Mouse (Mus musculus) adrenal gland, postnatal 10 days (tissue): ENCODE data around the gene Uba52. TPM values are rescaled to one million over a fixed set of nuclear protein-coding genes. Genes with fewer than 3 reads are reported as not detected.

Experiments used
- DNase-seq: peaks from one replicate; pipeline ENCODE4 v3.0.0; 2021; ENCODE audit warnings: mixed read lengths
- total RNA-seq, 2 experiments: library from RNA; stranded (reverse); gene quantifications; 2 replicates each; pipeline ENCODE4 v1.2.3; 2021

Uba52 gene
- total RNA-seq, 2 experiments from 2014 or later, result 1,751 to 1,916 TPM

DNA sequence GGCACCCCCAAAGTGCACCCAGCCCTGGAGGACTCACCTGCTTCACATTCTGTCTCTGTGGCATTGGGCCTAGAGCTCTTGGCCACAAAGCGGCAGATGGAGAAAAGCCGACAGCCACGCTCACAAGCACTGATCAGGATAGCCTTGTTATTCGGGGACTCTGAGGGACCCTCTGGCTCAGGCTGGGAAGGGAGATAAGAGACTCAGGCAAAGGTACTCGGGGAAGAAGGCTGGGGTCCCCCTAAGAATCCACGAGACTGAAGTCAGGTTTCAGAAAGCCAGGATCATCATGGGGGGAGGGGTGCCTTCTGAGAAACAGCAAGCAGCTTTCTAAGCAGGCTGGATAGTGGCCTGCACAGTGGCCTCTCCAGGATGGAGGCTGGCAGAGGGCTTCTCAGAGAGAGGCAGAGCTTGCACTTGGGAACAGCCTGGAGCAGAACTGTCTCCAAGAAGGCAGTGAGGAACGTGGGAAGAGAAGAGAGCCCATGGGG is 24.4 kb downstream of the Uba52 start:
- no peak for DNase-seq

DNA sequence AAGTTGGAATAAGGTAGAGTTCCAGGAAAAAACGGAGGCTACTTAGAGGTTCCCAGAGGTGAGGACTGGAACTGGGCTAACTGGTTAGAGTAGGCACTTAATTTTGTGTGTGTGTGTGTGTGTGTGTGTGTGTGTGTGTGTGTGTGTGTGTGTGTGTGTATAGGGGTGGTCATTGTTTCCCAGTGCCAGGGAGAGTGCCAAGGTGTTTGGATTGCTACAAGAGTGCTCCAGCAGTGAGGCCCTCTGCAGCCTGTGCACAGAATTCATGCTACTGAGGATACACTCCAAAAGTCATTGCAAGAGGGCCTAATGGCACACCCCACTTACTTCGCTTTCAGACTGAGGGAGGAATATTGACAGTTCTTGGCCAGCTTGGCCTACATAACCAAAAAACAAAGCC is 27.7 kb downstream of the Uba52 start:
- no peak for DNase-seq

DNA sequence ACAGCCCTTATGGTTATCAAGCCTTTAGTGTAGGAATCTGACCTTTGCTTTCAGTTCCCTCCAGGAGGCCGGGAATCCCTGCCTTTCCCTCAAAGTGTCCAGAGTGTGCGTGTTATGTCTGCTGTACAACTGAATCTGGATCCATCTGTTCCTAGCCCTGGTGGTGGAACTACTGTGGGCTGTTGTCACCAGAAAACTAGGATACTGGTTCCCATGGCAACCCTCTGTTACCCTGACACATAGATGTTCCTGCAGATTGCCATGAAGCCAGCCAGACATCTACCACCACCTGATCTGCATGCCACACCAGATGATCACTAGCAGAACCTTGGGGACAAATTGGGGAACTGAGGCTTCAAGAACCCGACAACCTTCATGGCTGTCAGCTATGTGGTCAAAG is 28.7 kb downstream of the Uba52 start:
- DNase-seq, result no peak

DNA sequence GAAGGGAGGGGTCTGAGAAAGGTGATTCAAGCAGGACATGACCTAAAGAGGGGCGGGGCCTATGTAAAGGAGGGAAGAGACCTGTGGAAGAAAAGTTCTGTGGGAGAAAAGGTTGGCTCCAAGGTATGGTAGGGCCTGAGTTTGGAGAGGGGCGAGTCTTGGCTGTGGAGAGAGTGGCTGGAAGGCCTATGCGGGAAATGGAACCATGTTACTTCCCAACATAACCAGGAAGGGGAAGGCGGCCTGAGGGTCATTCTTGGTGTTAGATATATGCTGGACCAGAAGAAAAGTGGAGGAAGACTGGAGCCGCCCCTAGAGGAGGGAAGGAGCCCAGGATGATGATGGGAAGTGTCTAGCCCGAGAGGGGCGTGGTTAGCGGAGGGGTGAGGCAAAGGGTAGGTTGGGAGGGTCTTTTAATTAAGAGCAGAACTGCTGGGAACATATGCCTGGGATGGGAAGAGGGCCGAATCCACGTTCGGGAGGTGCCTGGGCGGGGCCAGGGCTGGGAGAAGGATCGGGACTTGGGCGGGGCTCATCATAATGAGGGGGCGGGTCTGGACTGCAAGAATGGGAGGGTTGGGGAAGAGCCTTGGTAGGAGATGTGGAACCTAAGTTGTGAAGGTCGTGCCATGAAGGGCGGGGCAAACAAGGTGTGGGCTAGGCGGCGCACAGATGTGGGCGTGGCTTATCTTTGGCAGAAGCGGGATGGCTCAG is 33.2 kb downstream of the Uba52 start:
- peak; percentile 25 for DNase-seq

DNA sequence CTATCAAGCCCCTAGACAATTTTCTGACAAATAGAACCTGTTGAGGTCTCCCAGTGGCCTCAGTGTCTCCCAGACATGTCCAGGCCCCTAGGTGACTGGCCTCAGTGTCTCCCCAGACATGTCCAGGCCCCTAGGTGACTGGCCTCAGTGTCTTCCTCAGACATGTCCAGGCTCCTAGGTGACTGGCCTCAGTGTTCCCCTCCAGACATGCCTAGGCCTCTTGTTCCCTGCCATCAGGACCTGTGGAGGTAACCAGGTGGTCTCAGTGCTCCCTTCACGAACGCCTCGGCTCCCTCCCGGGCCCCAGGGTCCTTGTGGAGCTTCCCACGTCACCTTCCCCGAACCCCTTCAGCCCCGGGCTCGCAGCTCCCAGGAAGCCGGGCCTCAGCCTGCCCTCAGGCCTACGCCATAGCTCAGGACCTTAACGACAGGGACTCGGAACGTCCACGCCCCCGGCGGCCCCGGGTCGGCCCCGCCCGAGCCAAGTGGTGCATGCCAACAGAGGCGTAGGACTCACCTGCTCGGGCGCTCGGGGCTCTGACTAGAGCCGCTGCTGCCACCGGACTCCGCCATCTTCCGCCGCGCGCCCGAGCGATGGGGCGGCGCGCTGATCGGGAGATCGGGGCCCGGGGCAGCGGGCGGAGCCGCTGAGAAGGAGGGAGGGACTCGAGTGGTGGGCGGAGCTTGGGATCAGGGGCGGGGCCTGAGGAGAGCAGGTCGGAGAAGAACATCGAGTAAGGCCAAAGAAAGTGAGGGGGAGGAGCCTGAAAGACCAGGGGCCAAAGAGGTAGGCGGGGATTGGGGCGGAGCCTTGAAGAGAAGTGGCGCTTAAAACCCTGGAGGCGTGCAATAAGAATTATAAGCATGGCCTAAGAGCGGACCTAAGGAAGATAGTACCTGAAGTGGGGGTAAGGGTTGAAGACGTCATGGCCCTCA is 34.0 kb downstream of the Uba52 start, which contains the start of gene Klhl26:
Gene Klhl26 (minus strand): TSS at position 636 of the 936 bp plus-strand sequence.
- DNase-seq, result peak; percentile 98

DNA sequence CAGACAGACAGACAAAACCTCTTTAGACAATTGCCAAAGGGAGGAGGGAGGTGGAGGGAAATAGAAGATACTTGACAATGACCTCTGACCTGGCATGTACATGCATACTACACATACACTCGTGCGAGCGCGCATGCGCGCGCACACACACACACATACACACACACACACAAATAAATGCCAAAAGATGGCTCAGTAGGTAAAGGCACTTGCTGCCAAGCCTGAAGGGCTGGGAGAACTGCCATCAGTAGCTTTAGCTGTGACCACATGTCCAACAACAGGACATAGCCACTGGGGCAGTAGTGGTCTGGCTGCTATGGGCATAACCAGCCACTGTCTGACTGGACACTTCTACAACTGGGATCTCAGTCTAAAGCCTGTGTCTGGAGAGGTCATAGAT is 38.7 kb downstream of the Uba52 start:
- DNase-seq, result no peak

DNA sequence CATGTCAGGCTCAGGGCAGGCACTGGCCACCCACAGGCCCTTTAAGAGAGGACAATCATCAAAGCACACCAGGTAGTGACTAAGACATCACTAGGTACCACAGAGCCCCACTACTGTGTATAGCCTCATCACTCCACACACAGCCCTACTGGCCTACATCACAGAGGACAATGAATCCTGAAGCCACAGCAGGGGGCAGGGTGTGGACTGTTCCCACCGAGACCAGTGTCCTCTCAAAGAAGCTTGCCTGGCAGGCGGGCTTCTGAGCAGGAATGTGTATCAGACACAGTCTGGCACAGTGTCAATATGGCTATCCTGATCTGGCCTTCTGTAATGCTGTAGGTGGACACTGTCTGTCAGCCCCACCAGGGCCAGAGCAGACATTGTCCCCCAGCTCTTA is 40.7 kb downstream of the Uba52 start:
- no peak for DNase-seq

DNA sequence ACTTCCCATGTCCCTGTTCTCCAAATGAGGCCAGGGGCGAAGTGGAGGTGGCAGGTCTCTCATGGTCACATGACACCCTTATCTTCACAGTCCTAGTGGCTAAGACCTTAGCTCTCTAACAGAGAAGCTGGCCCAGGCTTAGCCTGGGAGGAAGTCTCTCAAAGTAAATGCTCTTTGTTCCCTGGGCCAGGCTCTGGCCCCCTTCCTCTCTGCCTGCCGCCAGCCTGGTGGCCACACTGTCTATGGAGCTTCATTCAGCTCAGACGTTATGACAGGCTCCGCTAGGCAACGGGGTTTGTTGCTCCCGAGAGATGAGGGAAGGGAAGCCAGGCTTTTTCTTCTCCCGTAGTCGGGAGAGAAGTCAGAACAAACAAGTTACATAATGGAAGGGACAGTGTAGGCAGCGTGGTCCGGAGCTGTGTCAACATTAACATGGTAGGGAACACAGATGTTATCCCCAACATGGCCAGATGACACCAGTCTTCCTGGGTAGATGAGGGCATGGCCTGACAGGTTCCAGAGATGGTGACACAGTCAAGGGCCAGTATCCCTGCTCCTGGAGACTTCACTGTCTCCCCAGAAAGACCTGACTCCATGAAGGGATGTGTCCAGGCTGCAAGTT is 41.2 kb downstream of the Uba52 start:
- no peak for DNase-seq

DNA sequence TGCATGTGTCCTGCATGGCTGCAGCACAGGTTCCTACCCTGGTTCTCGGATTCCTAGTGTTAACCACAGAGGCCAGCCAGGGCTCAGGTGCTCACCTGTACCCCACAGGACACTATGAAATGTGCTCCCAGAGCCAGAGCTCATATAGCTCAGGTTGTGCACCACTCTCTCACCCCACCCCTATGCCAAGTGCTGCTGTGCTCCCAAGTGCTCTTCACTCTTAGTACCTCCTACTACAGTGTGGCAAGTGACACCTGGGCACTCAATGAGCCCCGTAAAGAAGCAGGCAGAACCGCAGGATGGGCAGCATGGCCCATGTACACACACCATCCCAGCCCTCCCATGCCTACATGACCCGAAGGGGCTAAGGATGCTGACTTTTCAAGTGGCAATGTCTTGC is 41.9 kb downstream of the Uba52 start:
- no peak for DNase-seq

DNA sequence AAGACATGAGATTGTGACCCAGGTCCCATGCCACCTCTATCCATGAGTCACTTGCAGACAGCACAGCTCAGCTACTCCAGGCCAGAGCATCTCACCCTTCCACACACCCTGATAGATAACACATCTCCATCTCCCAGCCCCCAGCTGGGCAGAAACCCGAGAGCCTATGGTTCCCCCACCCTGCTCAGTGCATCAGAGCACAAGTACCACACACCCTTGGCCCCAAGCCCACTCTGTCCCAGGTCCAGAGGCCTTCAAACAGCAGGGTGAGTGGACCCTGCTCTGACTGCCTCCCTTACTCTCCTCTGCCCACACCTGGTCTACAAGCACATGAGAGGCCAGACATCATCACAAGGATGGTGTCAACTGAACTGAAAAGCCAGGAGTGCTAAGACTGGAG is 42.7 kb downstream of the Uba52 start:
- no peak for DNase-seq

DNA sequence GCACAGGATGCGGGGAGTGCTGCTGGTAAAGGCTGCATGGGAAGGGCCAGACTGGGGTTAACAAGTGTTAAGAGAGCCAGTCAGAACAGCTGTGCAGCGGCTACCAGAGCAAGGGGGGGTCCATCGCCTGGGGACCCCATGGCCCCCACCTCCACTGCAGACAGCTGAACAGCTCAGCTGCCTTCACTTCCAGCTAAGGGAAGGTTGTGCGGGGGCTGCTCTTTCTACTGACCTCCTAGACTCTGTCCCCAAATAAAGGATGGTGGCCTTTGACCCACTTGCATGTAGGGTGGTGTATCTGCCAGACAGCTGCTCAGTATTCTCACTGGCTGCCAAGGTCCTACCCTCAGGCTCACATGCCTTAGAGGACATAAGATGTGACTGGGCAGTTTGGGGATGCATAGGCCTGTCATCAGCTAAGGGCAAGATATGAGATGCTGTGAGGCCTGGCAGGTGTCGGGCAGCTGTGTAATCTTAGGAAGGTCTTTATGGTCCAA is 43.3 kb downstream of the Uba52 start:
- DNase-seq, result no peak

DNA sequence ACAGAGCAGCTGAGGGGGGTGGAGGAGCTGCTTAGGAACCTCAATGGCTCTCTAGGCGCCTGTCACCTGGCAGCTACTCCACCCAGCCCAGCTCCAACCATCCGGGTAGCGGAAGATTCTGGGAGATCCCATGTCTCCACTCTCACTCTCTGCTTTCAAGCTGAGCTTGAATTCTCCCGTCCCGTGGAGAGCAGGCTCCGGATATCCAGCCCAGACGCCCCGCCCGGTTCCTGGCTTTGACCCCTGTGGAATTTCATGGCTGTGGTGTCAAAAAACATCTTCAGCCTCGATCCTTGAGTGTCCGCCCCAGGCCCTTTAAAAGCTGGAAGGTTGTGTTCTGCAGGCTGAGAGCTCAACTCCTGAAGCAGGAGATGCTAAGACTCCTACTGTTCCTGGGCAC is 43.8 kb downstream of the Uba52 start:
- DNase-seq, result peak; percentile 35

DNA sequence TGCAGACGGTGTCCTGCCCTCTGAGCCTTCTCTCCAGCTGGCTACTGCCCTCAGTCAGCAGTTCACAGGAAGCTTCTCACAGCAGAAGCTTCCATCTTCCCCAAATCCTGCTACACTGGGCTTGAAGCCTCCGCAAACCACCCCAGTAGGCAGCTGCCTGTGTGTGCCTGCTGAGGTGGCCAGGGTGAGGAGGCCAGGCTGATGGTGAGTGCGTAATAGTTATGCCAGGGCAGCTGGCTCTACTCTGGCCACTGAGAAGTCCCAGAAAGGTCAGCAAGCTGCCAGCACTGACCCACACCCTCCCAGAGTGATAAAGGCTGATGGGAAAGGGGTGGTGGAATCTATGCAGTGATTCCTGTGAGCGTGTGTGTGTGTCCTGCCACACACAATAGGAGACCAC is 44.3 kb downstream of the Uba52 start:
- no peak for DNase-seq

DNA sequence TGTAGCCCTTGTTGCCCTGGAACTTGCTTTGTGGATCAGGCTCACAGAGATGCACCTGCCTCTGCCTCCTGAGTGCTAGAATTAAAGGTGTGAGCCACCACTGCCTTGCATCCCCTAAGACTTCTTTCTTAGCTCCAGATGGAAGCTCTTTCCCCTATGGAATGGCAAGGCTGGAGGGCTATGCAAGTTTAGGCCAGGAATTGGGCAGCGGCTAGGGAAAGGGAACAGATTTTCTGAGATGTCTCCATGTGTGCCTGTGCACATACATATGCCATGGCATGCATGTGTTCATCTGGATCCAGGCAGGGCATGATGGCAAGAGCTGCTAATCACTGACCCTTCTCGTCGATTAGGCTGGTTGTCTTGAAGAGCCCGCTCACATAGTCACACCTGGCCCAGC is 44.9 kb downstream of the Uba52 start:
- no peak for DNase-seq

DNA sequence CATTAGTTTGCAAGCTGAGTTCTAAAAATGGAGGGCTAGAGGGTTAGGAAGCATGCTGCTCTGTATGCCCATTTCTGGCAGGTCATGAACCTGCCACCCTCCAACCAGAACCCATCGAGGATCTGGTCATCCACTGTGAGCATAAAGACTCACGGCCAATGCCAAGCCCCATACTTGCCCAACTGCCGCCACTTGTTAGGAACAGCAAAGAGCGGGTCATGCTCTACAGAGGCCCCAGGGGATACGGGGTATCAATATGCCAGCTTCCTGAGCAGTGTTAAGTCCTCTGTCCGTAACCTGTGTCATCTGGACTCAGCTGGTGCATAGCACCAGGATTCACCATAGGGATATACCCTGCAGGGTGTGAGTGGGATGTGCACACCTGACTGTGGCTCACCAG is 46.4 kb downstream of the Uba52 start:
- DNase-seq, result no peak

DNA sequence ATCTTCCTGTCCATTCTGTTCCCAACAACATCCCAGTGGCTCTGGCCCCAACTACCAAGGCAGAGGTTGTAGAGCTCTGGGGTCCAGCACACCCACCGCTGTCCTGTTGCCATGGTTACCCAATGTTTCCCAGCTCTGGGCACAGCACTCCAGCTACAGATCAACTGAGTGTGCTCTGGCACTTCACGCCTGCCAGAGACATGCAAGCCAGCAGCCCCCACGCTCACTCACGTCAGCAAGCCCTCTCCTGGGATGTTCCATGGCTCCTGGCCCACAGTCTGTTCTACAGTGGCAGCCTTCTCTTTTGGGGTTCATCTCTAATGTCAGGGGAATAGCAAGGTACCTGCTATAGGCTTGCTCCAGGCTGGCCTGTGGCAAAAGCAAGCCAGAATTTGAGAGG is 47.3 kb downstream of the Uba52 start:
- peak; percentile 66 for DNase-seq

DNA sequence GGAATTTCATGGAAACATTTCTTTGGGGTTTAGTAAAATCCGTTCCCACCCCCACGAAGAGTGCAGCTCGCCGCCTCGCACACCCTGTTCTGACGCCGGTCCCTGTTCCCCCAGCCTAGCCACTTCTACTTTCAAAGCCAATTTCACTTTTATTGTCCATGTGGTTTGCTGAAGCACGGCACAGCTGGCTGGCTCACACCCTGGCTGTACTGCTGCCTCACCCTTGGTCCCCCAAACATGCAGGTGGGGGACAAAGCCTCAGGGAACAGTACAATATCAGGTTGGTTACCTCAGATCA is 48.1 kb downstream of the Uba52 start:
- no peak for DNase-seq

DNA sequence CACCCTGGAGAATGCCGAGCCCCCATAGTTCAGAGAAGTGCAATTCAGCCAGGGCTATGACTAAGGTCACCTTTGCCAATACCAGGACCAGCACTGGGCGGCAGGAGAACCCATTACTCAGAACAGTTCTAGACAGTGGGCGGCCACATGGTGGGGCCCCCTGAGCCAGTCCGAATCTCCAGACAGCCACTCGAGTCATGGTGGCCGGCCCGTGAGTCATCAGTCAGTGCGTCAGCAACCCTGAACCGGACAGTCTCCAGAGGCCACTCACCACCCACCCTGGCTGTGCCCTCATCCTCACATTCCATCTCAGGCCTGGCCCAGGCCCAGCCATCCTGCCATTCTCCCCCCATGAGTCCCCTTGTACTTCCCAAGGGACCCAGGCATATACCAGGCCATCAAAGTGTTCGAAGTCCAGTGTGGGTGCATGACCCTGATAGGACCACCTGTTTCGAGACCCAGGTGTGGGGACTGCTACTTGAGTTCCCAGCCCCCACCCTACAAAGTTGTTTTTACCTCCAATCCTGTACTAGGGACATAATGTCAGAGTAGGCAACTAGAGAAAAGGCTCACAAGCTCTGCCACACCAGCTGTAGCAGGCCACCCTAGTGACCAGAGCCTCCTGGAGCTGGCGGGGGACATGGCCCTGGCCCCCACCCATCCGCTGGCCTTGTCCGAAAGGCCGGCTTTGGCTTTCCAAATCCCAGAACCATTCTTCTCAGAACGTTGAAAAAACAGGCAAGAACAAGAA is 48.7 kb downstream of the Uba52 start:
- peak; percentile 77 for DNase-seq

DNA sequence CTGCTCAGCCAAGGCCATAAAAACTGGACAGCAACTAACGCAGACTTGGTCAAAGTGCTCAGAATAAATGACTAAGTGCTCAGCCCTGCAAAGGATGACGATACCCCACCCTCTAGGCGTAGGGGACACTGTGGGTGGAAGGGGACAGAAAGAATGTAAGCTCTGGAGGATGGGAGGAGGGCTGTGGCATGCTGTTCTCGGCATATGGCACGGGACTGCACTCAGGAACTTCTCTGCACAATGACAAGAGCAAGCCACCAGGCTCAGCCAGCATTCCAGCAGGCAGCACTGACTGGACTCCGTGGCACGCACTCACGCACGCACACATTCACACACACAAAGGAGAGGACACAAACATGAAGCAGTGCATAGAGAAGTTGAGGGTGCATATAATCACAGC is 50.0 kb downstream of the Uba52 start:
- DNase-seq, result no peak

DNA sequence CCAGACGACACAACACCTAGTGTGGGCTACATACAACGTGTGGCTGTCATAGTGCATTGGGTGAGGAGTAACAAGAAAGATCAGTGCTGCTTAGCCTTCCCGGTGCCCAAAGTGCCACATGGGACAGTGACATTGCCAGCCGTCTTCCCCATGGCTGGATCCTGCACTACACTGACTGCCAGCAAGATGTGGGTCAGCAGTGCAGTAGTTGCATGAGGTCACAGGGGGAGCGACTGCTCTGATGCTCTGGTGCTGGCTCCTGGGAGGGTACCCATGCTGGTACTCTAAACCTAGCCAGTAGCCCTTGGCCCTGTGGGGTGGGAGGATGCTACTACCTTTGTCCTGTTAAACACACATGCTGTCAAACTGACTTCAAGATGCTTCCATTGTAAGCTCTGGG is 50.4 kb downstream of the Uba52 start:
- peak; percentile 50 for DNase-seq

DNA sequence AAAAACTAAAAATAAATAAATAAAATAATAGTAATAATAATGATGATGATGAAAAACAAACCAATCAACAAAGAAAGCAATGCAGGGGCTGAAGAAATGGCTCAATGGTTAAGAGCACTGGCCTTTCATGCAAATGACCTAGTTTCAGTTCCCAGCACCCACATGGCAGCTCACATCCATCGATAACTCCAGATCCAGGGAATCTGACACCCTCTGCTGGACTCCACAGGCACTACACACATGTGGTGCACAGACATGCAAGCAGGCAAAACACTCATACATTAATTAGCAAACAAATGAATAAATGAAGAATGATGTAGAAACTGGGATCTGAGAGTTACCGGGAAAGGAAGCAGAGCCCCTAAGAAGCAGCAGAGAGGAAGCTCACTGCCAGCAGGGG is 51.0 kb downstream of the Uba52 start:
- no peak for DNase-seq

DNA sequence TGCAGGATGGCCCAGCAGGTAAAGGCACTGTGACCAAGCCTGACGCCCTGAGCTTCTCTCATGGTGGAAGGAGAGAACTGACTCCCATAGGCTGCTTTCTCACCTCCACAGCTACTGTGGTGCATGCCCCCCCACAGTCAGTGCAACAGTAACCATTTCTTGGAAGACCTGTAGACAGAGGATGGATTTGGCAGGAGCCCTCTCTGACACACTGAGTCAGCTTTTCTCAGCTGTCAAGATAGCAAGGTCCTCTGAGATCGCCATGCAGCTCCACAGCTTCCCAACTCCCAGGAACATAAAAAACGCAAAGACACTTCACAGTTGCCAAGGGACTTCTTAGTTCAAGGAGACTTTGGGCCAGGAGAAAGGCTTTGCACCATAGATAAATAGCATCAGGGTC is 52.1 kb downstream of the Uba52 start:
- DNase-seq, result peak; percentile 33
